Mouse (Mus musculus) MEL (cell line): ENCODE data around the gene Klrb1c.

ENCODE experiments used
- CTCF ChIP-seq, 3 experiments: IDR thresholded peaks in 2 of 3; conservative IDR thresholded peaks in 1 of 3; 2 replicates each; pipeline ENCODE4 v1.5.1; 2011 to 2012; ENCODE audit warnings: low read length in 3 of 3, low read depth in 2 of 3, mild to moderate bottlenecking in 2 of 3, improper control_type of control experiment in 1 of 3, inconsistent platforms in 1 of 3, mixed read lengths in 1 of 3, moderate library complexity in 1 of 3; ENCODE audit not compliant: control insufficient read depth in 1 of 3, insufficient read depth in 1 of 3, poor library complexity in 1 of 3, severe bottlenecking in 1 of 3
- ELF1 ChIP-seq: IDR thresholded peaks from 2 replicates; pipeline ENCODE4 v1.6.1; 2014; ENCODE audit warnings: low read depth, mild to moderate bottlenecking, inconsistent platforms, low read length, improper control_type of control experiment, moderate library complexity
- GATA1 ChIP-seq: IDR thresholded peaks from 2 replicates; pipeline ENCODE4 v1.6.1; 2011; ENCODE audit warnings: low read depth, low read length, improper control_type of control experiment
- POLR2A ChIP-seq, 2 experiments: IDR thresholded peaks; 2 replicates each; pipeline ENCODE4 v1.6.1; 2011 to 2012; ENCODE audit warnings: low read length in 2 of 2, mild to moderate bottlenecking in 2 of 2, control low read depth in 1 of 2, improper control_type of control experiment in 1 of 2, low read depth in 1 of 2, moderate library complexity in 1 of 2; ENCODE audit not compliant: control insufficient read depth in 1 of 2, insufficient read depth in 1 of 2, poor library complexity in 1 of 2
- POLR2AphosphoS5 ChIP-seq: IDR thresholded peaks from 2 replicates; pipeline ENCODE4 v1.6.1; 2012; ENCODE audit warnings: low read depth, borderline replicate concordance, mild to moderate bottlenecking, inconsistent platforms, low read length, moderate library complexity, mixed read lengths
- ZKSCAN1 ChIP-seq: IDR thresholded peaks from 2 replicates; pipeline ENCODE4 v1.6.1; 2012; ENCODE audit warnings: low read depth, mild to moderate bottlenecking, inconsistent platforms, low read length, improper control_type of control experiment, moderate library complexity

GRCm38 (mm10) chr6:128759221-128759950, 29.6 kb downstream of the Klrb1c start:
- TF ChIP-seq POLR2AphosphoS5 (no peak), ZKSCAN1 (no peak), CTCF (IDR thresholded peaks at IDR 0.05 in 2 of 3, conservative IDR thresholded peaks at IDR 0.05 in 1 of 3; ENCODE audit: control insufficient read depth in 1 of 3, insufficient read depth in 1 of 3, low read depth in 2 of 3, low read length in 3 of 3, poor library complexity in 1 of 3, severe bottlenecking in 1 of 3) (no peak), ELF1 (no peak), POLR2A (IDR thresholded peaks at IDR 0.05; ENCODE audit: control insufficient read depth in 1 of 2, insufficient read depth in 1 of 2, low read depth in 1 of 2, low read length in 2 of 2, poor library complexity in 1 of 2) (no peak), GATA1 (no peak)
